Mouse (Mus musculus): ENCODE data around the gene Idnk.

The Idnk gene

DNA sequence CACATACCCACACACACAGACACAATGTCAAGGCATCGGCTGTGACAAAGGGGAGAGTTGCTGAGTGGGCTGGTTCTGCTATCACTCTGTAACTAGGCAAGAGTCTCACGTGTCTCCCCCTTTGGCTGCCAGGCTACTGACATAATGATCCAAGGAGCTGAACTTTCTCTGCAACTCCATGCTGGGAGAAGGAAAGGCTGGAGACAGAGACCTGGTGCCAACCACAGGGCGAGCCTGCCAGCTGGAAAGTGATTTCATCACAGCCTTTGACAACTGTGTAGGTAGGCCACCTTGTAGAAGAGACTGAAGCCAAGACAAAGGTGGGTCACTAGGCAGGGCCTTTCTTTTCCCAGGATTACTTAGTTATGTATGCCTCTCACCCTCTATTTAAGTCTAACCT lies 39.8 kb downstream of the Idnk start:
- no peak for DNase-seq

DNA sequence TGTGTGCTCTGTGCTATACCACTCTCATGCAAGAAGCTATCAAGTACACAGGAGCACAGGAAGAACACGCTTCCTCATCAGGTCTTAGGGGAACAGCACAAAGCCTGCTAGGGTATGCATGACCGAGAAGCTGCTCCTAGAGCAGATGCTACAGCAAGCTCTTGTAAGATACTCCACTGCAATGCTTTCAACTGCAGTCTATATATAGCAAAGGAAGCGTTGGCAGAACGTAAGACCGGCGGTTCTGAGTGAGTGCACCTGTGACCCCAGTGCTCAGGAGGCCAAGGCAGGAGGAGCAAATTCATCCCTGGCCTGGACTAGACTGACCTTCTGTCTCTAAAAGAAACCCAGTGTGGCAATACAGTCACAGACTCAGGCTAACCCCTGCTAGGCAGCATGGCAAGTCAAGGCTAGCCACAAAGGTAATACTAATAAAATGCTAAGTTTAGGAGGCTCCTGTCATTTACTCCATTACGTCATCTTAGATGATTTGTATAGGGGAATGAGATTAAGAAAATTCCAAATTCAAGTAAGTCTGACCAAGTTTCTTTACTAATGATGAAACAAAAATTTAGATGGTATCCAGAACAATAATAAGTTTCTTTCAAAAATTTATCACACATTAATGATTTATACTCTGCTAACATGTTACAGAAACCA lies 40.7 kb downstream of the Idnk start:
- peak in 1 of 2 experiments; percentile 12 for DNase-seq

DNA sequence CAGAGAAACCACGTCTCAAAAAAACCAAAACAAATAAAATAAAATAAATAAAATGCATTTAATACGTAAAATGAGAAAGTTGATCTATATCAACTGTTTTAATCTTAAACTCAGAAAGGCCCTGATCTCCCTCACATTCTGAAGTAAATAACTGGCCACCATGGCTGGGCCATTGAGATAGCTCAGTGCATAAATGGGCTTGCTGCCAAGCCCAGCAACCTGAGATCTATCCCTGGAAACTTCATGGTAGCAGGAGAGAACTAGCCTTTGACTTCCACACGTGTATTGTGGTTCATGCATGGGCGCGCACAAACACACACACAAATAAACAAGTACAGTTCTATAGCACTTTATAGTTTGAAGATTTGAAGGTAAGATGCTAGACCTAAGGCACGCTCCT lies 43.9 kb downstream of the Idnk start:
- DNase-seq: no peak

GRCm38 (mm10) chr13:58201908-58202307 lies 44.5 kb downstream of the Idnk start:
- DNase-seq: no peak

DNA sequence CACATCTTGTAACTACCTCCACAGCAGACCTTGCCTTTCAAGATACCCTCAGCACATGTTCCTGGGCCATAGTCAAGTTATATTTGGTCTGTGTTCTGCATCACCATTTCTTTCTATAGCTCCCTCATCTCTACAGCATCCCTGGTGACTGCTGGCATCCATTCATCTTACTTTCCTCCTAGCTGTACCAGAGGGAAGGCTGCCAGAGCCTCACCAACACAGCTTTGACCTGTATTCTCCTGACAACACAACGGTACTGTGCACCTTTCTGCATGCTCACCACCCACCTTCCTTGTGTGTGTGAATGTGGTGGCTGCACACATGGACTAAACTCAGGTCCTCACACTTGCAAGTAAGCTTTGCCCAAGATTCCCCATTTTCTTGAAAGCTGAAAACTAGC lies 45.5 kb downstream of the Idnk start:
- no peak for DNase-seq

DNA sequence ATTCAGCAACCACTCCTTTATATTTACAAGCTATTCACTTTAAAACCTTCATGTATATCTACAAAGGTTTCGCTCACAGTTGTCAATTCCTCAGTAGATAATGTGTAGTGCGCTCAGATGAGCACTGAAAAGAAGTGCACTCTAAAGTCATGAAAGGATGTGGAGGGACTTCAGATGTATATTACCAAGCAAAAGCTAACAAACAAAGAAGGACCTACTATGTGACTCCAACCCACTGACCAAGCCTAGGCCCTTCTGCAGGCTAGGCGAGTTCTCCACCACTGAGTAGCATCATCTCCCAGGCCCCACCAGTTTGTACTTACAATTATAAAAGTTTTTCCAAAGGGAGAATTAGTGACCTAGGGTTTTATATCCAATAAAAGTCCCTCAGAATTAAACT lies 46.8 kb downstream of the Idnk start:
- DNase-seq: no peak

DNA sequence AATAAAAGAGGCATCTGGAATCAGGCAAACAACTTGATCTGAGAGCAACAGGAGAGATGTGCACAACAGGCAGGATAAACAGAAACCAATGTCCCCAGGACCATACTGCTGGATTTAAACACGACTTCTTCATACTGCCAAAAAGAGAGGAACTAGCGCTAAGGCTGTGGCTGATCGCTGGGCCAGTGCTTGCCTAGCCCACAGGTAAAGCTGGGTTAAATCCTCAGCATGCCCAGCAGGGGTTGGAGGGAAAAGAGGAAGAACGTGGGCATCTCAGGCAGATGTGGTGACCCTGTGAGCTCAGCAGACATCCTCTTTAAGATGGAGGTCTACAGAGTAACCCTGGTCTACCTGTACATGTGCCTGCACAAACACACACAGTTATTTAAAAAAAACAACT lies 47.5 kb downstream of the Idnk start:
- DNase-seq: no peak

DNA sequence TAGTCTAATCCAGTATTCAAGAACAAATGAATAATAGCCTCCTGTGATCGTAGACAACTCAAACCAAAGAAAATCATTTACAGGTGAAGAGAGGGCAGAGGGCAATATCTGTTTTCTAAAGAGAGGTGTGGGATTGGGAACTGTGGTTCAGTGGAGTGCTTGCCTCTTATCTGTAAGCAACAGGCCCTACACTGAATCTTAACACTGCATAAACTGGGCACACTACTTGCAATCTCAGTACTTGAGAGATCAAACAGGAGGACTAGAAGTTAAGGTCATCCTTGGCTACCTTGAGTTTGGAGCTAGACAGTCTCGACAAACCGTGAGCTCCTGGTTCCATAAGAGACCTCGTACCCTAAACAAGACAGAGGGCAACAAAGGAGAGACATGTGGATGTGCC lies 48.6 kb downstream of the Idnk start:
- no peak for DNase-seq

- DNase-seq: no peak
Measured at GRCm38 (mm10) chr13:58210441-58210840, 53.0 kb downstream of the Idnk start.

GRCm38 (mm10) chr13:58212530-58212929 lies 55.1 kb downstream of the Idnk start:
- no peak for DNase-seq

DNA sequence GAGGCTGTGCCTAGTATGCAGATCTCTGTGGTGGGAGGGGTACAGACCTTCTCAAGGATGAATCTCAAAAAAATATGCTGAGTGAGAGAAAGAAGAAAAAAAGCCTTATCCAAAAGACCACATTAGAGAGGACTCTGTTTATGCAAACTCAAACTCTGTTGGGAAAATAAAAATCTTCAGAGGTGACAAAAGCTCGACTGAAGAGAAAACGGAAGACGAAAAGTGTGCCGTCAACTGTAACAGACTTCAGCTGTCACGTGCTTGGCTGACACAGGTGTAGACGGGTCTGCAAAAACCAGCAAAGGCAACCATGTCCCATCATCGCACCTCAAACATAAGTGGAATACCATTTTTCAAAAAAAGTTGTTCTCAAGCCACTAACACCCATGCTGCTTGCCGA lies 56.4 kb downstream of the Idnk start:
- DNase-seq: peak in 1 of 2 experiments; percentile 14
